ENCODE assay signal across 10 mouse cellular contexts in the genomic region with DNA sequence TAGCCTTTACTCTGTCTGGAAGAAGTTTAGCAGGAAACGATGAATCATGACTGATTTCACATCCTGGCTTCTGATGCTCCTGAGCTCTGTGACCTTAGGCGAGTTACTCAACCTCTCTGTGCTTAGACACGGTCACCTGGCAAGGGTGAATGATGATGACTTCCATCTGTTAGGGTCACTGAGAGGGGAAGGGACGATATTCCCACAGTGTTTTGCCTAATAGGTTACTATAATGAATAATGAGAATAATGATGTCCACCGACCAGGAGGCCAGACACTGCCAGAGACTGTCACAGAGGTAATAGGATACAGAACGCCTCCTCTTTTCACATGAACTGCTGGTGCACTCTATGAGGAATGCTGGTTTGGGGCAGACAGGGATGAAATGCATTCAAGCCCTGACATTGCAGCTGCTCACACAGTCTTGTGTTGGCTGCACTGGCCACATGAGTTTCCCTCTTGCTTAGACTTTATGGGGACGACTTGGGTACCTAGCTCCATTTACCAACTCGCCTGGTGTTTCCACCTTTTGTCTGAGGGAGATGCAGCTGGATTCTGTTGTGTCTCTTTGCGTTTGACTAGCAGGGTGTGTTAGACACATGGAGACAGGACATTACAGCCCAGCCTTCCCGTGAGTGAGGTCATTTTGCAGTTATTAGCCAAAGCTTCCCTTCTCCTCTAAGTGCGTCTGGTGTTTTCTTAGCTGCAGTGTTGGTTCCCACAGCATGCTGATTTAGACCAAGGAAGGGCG. TPM values are rescaled to one million over a fixed set of nuclear protein-coding genes. Genes with fewer than 3 reads are reported as not detected.
DNase-seq lines count a peak whose midpoint lies in the region; ATAC-seq lines count a peak whose summit lies in the region.
"Had no signal": no experiment of that assay in that cellular context is flagged by ENCODE, and none has a peak within 500 bp of the region (broad histone marks: within the 10 kb centered on the region; RNA-seq: fewer than 3 reads in every experiment).

No protein-coding gene starts in this region.

- no peaks in the 10 kb centered on the region for H3K9me3 ChIP-seq in midbrain, embryonic 10.5 days (replicated peaks)
- H3K9me3 ChIP-seq in midbrain, embryonic 16.5 days (replicated peaks; ENCODE audit: control insufficient read depth, low read length, poor library complexity, severe bottlenecking) = no peaks in the 10 kb centered on the region
- no peaks in the 10 kb centered on the region for H3K9me3 ChIP-seq in limb, embryonic 10.5 days (replicated peaks)
- H3K9me3 ChIP-seq in forebrain, embryonic 16.5 days (ENCODE audit: control insufficient read depth, low read length) = no peaks in the 10 kb centered on the region

- WGBS in midbrain, embryonic 10.5 days = 79% methylated on average over 12 of the region's 12 CpGs
- 76% methylated on average over 12 of the region's 12 CpGs for WGBS in midbrain, embryonic 16.5 days
- WGBS in limb, embryonic 10.5 days = 42% methylated on average over 12 of the region's 12 CpGs
- WGBS in forebrain, embryonic 16.5 days = 75% methylated on average over 12 of the region's 12 CpGs

- ATAC-seq in midbrain, embryonic 16.5 days = no peak
- ATAC-seq in forebrain, embryonic 16.5 days = no peak

- H3K4me2 ChIP-seq in midbrain, embryonic 16.5 days (ENCODE audit: low read length) = no peak overlapping the region
- H3K4me2 ChIP-seq in forebrain, embryonic 16.5 days (ENCODE audit: low read length) = no peak overlapping the region

- DNase-seq in midbrain, embryonic 10.5 days (ENCODE audit: low spot score) = no peak
- DNase-seq in gonadal fat pad, adult 2 months (ENCODE audit: low read depth) = peak; percentile 72
- no peak for DNase-seq in limb, embryonic 10.5 days (ENCODE audit: low spot score)
- no peak for DNase-seq in left cerebral cortex, postnatal 4 days
- no peak for DNase-seq in adrenal gland, postnatal 10 days

- H3K4me3 ChIP-seq in midbrain, embryonic 10.5 days = no peak overlapping the region
- H3K4me3 ChIP-seq in midbrain, embryonic 16.5 days (ENCODE audit: low read depth, low read length) = no peak overlapping the region
- no peak overlapping the region for H3K4me3 ChIP-seq in limb, embryonic 10.5 days
- H3K4me3 ChIP-seq in forebrain, embryonic 16.5 days (replicated peaks; ENCODE audit: low read length) = no peak overlapping the region

- no peaks in the 10 kb centered on the region for H3K27me3 ChIP-seq in midbrain, embryonic 10.5 days (ENCODE audit: low read depth, poor library complexity, severe bottlenecking)
- H3K27me3 ChIP-seq in midbrain, embryonic 16.5 days (ENCODE audit: control insufficient read depth, insufficient read depth, low read depth, low read length) = no peaks in the 10 kb centered on the region
- H3K27me3 ChIP-seq in limb, embryonic 10.5 days (ENCODE audit: low read depth, poor library complexity, severe bottlenecking) = no peaks in the 10 kb centered on the region
- H3K27me3 ChIP-seq in forebrain, embryonic 16.5 days (replicated peaks; ENCODE audit: control insufficient read depth, insufficient read depth, low read length) = no peaks in the 10 kb centered on the region

- H3K36me3 ChIP-seq in midbrain, embryonic 10.5 days = no peaks in the 10 kb centered on the region
- H3K36me3 ChIP-seq in midbrain, embryonic 16.5 days (ENCODE audit: control insufficient read depth, insufficient read depth, low read length) = no peaks in the 10 kb centered on the region
- H3K36me3 ChIP-seq in limb, embryonic 10.5 days = no peaks in the 10 kb centered on the region
- H3K36me3 ChIP-seq in forebrain, embryonic 16.5 days (ENCODE audit: control insufficient read depth, insufficient read depth) = no peaks in the 10 kb centered on the region

- peak overlapping the region; percentile 29 for H3K27ac ChIP-seq in midbrain, embryonic 10.5 days (replicated peaks)
- no peak overlapping the region for H3K27ac ChIP-seq in midbrain, embryonic 16.5 days (ENCODE audit: low read length)
- H3K27ac ChIP-seq in limb, embryonic 10.5 days = peak overlapping the region; percentile 62
- no peak overlapping the region for H3K27ac ChIP-seq in forebrain, embryonic 16.5 days (ENCODE audit: low read length)

- H3K9ac ChIP-seq in midbrain, embryonic 16.5 days (ENCODE audit: low read depth, low read length) = no peak overlapping the region
- no peak overlapping the region for H3K9ac ChIP-seq in forebrain, embryonic 16.5 days (replicated peaks; ENCODE audit: low read depth, low read length)

- peaks cover 5% of the 10 kb centered on the region for H3K4me1 ChIP-seq in midbrain, embryonic 10.5 days
- peaks cover 5% of the 10 kb centered on the region; the same call in 1 of the 2 replicates for H3K4me1 ChIP-seq in midbrain, embryonic 16.5 days (ENCODE audit: control insufficient read depth, insufficient read depth, low read length)
- H3K4me1 ChIP-seq in limb, embryonic 10.5 days = peaks cover 12% of the 10 kb centered on the region
- H3K4me1 ChIP-seq in forebrain, embryonic 16.5 days (replicated peaks; ENCODE audit: control insufficient read depth, insufficient read depth, low read length) = no peaks in the 10 kb centered on the region

- intact Hi-C loops in left cerebral cortex, postnatal 4 days (cut with DNase I) = no loop called here

RNA-seq across cellular contexts. Expression of a gene that starts 14.9 kb away (rescaled TPM):
- 30.0 and 42.1 TPM in 2 replicates for polyA plus RNA-seq in midbrain, embryonic 10.5 days (2016; fragmentation: Nextera tagmentation; extraction: Ambion mirVana)
- polyA plus RNA-seq in midbrain, embryonic 16.5 days (2015; fragmentation: Nextera tagmentation; extraction: Ambion mirVana) = 163 and 240 TPM in 2 replicates
- 125 and 148 TPM in 2 replicates for polyA plus RNA-seq in gonadal fat pad, adult 2 months (2012; rRNA removed)
- polyA plus RNA-seq in limb, embryonic 10.5 days (2016; fragmentation: Nextera tagmentation; extraction: Ambion mirVana) = 9.4 and 17.1 TPM in 2 replicates
- total RNA-seq in left cerebral cortex, postnatal 4 days (2021) = 100 to 1,000 TPM; 465 to 498 TPM
- total RNA-seq in adrenal gland, postnatal 10 days (2021) = 100 to 1,000 TPM; 142 to 154 TPM
- 110 and 137 TPM in 2 replicates for polyA plus RNA-seq in forebrain, embryonic 16.5 days (2015; fragmentation: Nextera tagmentation; extraction: Ambion mirVana)

RNA-seq across cellular contexts. Expression of a gene that starts 42.1 kb away (rescaled TPM):
- polyA plus RNA-seq in midbrain, embryonic 10.5 days (2016; fragmentation: Nextera tagmentation; extraction: Ambion mirVana) = not detected in 2 replicates
- polyA plus RNA-seq in midbrain, embryonic 16.5 days (2015; fragmentation: Nextera tagmentation; extraction: Ambion mirVana) = not detected in 2 replicates
- polyA plus RNA-seq in gonadal fat pad, adult 2 months (2012; rRNA removed) = not detected in 2 replicates
- not detected in 2 replicates for polyA plus RNA-seq in limb, embryonic 10.5 days (2016; fragmentation: Nextera tagmentation; extraction: Ambion mirVana)
- total RNA-seq in left cerebral cortex, postnatal 4 days (2021) = not detected
- not detected for total RNA-seq in adrenal gland, postnatal 10 days (2021)
- polyA plus RNA-seq in forebrain, embryonic 16.5 days (2015; fragmentation: Nextera tagmentation; extraction: Ambion mirVana) = 0.04 TPM in 1 of 2 replicates, not detected in the other
- total RNA-seq: gastrocnemius, postnatal 4 days had no signal
- polyA plus RNA-seq: neural tube, embryonic 14.5 days had no signal

RNA-seq across cellular contexts. Expression of a gene that starts 51.0 kb away (rescaled TPM):
- polyA plus RNA-seq in midbrain, embryonic 10.5 days (2016; fragmentation: Nextera tagmentation; extraction: Ambion mirVana) = not detected in 2 replicates
- 0.80 TPM in 1 of 2 replicates, not detected in the other for polyA plus RNA-seq in midbrain, embryonic 16.5 days (2015; fragmentation: Nextera tagmentation; extraction: Ambion mirVana)
- polyA plus RNA-seq in gonadal fat pad, adult 2 months (2012; rRNA removed) = not detected in 2 replicates
- polyA plus RNA-seq in limb, embryonic 10.5 days (2016; fragmentation: Nextera tagmentation; extraction: Ambion mirVana) = not detected in 2 replicates
- total RNA-seq in left cerebral cortex, postnatal 4 days (2021) = not detected
- not detected for total RNA-seq in adrenal gland, postnatal 10 days (2021)
- polyA plus RNA-seq in forebrain, embryonic 16.5 days (2015; fragmentation: Nextera tagmentation; extraction: Ambion mirVana) = not detected in 2 replicates
- total RNA-seq: gastrocnemius, postnatal 4 days; left cerebral cortex, postnatal 10 days had no signal

Comparison
In these comparisons a context has a peak if more than half of its experiments do, and no peak if none do; other contexts are left out.
1. H3K27ac ChIP-seq: peak in midbrain, embryonic 10.5 days (single experiment) and limb, embryonic 10.5 days (single experiment); none in midbrain, embryonic 16.5 days (single experiment) and forebrain, embryonic 16.5 days (single experiment).